Mouse (Mus musculus) megakaryocyte, embryonic 14.5 days (primary cell): ENCODE measurements around the gene Vmn1r196.

ENCODE experiments used
- FLI1 ChIP-seq: IDR thresholded peaks from 2 replicates; pipeline ENCODE4 v1.6.1; 2012; ENCODE audit warnings: low read length, inconsistent platforms, mixed read lengths
- GATA1 ChIP-seq: IDR thresholded peaks from 3 replicates; pipeline ENCODE4 v1.6.1; 2012; ENCODE audit warnings: mixed read lengths, low read length, inconsistent platforms, borderline replicate concordance

DNA sequence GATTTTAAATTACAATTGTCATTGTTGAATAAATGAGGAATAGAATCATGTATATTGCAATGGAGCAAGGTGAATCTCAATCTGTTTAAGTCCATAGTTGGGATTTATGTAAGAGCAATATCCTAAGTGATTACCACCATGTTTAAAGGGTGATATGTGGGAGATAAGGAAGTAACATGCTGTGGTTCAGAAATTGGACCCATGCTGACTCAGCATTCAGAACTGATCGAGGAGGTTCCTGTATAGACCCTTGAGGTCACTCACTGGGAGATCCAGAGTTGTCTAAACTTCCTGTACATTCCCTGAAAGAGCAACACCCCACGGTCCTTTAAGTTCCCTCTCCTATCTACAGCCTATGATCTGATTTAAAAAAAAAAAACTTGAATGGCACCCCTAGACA is 43.5 kb downstream of the Vmn1r196 start:
- TF ChIP-seq FLI1 (no peak), GATA1 (no peak)
